Mouse (Mus musculus) Muller cell, postnatal 12 days (primary cell): ENCODE data around the gene Foxf1.
A peak's percentile ranks its signal among the peaks of the same experiment; 100 is the strongest.

Experiments used
- DNase-seq: peaks from one replicate; pipeline ENCODE4 v3.0.0-alpha.2; 2015; ENCODE audit errors: inconsistent ontology term

Gene Foxf1

GRCm38 (mm10) chr8:121113261-121113660 is 29.1 kb downstream of the Foxf1 start:
- DNase-seq = peak; percentile 91

DNA sequence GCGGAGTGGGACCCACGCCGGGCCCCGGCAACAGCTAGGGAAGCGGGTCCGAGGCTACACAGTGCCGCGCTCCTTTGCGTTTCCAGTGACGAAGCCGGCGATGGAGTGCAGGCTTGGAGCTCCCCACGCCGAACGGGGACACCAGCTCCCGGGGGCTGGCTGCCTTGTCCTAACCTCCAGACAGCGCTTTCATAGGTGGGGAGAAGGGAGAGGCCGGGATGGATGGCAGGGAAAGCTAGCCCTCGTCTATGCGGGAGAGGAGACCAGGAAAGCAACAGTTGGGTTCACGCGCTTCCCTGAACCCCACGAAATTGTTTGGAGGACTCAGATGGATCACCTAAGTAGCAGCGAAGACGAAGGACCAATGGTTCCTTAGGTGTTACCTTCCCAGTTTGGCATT is 30.9 kb downstream of the Foxf1 start:
- DNase-seq = no peak

- DNase-seq = peak; percentile 93
These were observed 31.8 kb downstream of the Foxf1 start, which contains the start of gene Foxc2 for GRCm38 (mm10) chr8:121115948-121116347. Gene Foxc2 (plus strand): TSS chr8:121116171.

DNA sequence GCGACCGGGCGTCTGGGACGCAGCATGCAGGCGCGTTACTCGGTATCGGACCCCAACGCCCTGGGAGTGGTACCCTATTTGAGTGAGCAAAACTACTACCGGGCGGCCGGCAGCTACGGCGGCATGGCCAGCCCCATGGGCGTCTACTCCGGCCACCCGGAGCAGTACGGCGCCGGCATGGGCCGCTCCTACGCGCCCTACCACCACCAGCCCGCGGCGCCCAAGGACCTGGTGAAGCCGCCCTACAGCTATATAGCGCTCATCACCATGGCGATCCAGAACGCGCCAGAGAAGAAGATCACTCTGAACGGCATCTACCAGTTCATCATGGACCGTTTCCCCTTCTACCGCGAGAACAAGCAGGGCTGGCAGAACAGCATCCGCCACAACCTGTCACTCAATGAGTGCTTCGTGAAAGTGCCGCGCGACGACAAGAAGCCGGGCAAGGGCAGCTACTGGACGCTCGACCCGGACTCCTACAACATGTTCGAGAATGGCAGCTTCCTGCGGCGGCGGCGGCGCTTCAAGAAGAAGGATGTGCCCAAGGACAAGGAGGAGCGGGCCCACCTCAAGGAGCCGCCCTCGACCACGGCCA is 32.5 kb downstream of the Foxf1 start:
- DNase-seq = peak; percentile 52

DNA sequence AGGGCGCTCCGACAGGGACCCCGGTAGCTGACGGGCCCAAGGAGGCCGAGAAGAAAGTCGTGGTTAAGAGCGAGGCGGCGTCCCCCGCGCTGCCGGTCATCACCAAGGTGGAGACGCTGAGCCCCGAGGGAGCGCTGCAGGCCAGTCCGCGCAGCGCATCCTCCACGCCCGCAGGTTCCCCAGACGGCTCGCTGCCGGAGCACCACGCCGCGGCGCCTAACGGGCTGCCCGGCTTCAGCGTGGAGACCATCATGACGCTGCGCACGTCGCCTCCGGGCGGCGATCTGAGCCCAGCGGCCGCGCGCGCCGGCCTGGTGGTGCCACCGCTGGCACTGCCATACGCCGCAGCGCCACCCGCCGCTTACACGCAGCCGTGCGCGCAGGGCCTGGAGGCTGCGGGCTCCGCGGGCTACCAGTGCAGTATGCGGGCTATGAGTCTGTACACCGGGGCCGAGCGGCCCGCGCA is 33.0 kb downstream of the Foxf1 start:
- DNase-seq = peak; percentile 27

- DNase-seq = no peak
These were observed 33.7 kb downstream of the Foxf1 start for GRCm38 (mm10) chr8:121117906-121118305.

GRCm38 (mm10) chr8:121118634-121119420 is 34.6 kb downstream of the Foxf1 start:
- DNase-seq = no peak

DNA sequence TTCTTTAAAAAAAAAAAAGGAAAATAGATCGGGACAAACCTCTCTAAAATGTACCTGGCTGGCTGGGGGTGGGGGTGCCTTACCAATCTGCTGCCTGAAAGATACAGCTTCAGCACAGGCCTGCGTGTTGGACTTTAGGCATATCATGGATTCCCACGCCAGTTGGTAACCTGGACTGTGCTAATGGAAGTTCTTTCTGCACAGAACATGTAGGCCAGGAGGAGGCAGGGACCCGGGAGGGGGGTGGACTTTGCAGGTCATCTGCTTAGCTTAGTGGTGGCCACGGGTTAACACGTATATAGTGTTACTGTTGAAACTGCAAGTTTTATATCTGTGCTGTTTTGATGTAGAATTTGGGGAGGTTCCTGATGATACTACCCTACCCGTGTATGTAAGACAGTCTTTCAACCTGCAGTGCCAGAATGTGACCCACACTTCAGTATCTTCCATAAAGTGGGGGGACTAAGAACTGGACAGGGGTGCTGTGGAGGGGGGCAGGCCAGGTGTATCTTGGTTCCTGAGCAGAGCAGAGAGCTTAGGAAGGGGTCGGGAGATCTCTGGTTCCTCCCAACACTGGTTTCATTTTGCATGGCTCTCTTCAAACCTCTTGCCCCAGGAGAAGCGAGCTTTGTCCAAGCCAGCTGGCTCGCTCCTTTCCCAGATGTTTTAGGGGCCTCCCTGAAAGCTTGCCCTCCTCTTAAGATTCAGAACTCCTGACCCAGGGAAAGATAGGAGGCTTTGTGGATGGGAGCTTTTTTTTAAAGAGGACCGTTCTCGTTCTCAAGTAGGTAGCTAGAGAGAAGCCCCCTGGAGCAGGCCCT is 35.7 kb downstream of the Foxf1 start:
- DNase-seq = no peak

DNA sequence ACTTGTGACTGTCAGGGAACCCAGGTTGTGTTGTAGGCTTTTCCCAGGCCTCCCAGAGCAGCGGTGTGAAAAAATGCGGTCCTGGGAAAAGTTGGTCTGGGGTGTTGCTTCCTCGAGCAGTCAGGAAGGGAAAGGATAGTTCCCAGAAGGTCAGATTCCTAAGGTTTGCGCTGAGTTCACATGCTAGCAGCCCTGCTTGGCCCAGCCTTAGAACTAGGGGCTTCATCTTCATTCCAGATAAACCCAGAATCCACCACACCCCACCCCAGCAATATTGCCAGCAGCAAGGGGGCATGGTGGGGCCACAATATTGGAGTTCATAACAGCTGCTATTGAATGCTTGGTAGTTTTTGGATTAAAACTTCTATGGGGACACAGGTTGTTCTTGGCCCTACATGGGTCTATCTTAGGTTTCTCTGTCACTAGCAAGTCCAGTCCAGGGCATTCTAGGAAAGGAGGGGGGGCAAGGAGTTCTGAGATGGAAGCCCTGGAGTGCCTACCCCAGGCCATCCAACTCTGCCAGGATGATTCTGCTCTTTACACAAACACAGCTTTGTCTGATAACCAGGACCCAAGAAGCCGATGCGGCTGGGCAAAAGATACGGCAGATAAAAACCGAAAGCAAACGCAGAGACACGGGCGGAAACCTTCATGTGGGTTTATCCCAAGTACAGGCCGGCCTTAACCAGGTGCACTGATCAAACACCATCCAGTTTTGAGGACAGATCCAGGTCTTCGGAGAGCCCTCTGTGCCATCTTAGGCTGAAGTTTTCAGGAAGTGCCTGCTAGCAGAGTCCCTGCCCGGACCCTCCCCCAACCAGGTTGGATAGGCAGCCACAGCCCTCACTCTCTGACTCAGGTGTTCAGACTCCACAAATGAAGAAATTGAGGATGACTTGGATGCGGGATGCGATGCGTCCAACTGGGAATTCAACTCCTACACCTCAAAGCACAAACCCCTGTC is 36.6 kb downstream of the Foxf1 start:
- DNase-seq = no peak

DNA sequence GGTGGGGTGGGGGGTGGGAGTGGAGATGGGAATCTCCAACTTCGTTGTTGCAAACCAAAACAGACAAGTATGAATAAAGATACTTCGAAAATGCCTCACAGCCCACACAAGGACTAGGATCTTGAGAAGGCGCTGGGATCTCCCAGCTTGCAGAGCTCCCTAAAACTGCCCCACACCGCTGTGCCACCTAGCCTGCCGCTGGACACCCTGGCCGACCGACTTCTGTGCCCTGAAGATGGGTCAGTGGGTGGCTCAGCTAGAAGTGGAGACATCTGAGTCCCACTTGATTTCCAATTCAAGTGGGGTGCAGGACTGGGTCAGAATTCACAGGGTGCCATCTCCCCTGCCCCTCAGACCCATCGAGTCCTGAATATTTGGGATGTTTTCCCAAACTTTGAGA is 37.5 kb downstream of the Foxf1 start:
- no peak for DNase-seq

DNA sequence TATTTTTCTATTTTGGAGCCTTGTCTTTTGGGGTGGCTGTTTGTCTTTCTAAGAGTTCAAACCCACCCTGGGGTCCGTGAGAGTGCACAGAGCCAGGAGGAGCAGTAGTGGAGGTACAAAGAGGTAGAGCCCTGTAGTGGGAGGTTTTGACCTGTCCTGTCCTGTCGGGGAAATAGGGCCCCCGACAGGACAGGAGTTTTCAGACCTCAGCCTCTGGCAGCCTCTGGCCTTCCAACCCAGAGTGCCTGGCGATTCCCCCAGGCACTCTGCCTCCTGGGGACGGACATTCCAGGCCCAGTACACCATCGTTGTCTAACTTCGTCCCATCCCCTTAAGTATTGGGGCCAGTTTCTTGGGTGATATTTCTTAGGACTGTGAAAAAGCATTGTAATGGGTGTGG is 38.2 kb downstream of the Foxf1 start:
- no peak for DNase-seq

GRCm38 (mm10) chr8:121123113-121123512 is 38.9 kb downstream of the Foxf1 start:
- no peak for DNase-seq

DNA sequence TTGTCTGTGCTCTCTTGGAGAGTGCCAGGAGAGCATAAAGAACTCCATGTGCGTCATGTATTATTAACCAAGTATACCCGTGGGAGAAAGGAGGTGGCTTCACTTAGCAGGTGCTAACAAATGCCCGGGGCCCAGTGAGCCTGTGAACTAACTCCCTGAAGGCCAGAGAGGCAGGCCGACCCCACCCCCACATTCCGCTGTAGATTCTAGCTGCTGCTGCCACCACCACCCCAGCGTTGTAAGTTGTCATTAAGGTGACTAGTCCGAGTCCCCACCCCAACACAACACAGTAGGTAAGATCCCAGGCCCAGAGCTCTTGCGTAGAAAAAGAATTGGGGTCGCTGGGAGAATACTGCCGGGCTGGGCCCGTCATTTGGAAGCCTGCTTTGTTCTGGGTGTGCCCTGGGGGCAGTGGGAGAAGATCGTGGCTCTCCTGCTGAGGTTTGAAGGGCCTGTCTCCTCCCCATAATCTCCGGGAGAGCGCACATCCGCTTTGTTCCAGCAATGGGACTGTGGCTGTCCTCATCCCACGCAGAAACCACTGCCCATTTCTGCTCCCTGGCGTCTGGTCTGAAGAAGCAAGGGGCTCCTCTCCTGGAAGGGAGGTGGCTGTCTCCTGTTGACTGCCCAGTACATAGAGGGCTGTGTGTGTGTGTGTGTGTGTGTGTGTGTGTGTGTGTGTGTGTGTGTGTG is 40.5 kb downstream of the Foxf1 start:
- DNase-seq = peak; percentile 51

DNA sequence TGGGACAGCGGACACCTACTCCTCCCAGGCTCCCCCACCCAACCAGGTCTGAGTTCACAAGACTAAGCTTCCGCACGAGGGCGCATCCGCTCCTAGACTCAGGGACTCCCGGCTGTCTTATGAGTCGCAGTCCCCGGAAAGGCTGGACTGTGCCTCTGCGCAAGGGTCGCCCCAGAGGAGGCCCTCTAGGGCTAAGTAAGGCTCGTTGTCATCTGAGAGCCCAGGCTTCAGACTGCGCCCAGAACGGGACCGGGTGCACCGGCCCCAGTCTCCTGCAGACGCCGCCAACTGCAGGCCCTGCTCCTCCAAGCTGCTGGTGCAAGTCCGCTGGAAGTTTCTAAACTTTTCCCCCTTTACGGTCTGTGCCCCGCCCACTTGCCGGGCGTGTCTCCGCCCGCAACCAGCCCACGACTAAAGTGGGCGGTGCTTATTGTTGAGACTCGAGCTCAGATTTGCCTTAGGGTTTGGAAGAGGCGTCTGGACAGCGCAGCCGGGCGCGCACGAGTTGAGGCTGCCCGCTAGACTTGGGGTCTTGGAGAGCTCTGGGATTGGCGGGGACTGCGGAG is 41.2 kb downstream of the Foxf1 start:
- DNase-seq = peak; percentile 88

GRCm38 (mm10) chr8:121126191-121126590 is 42.0 kb downstream of the Foxf1 start:
- DNase-seq = no peak

DNA sequence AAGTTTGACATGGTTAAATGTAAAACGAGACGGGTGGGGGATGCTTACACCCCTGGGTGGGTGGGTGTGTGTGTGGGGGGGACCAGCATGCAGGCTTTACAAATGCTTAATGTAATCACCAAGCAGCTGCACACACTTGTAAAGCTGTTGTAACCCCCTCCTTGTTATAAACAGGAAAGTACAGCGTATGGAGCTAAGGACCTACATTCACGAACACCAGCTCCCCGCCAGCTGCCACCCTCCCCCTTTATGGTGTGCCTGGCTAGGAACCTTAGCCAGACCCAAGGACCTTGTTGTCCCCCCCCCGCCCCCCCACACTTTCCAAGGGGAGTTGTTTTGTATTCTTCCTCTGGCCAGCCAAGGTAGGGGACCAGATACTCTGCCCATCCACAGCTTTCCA is 42.5 kb downstream of the Foxf1 start:
- DNase-seq = no peak

- no peak for DNase-seq
These were observed 43.1 kb downstream of the Foxf1 start for GRCm38 (mm10) chr8:121127291-121127701.

- DNase-seq = no peak
These were observed 43.7 kb downstream of the Foxf1 start, which contains the start of gene Foxl1 for GRCm38 (mm10) chr8:121127756-121128375. Gene Foxl1 (plus strand): TSS chr8:121127940.

GRCm38 (mm10) chr8:121128531-121129264 is 44.5 kb downstream of the Foxf1 start:
- no peak for DNase-seq
